In genomic region chr9:58496470-58497182, GRCm38 (mm10) we compare ENCODE assay signal across 9 mouse cellular contexts. TPM values are rescaled to one million over a fixed set of nuclear protein-coding genes. Genes with fewer than 3 reads are reported as not detected.
A peak's percentile ranks its signal among the peaks of the same experiment; 100 is the strongest.
DNase-seq lines count a peak whose midpoint lies in the region; ATAC-seq and TF ChIP-seq lines count a peak whose summit lies in the region.
"Had no signal": no experiment of that assay in that cellular context is flagged by ENCODE, and none has a peak within 500 bp of the region (broad histone marks: within the 10 kb centered on the region; RNA-seq: fewer than 3 reads in every experiment).

No protein-coding gene starts in this region.

- no peaks in the 10 kb centered on the region for H3K36me3 ChIP-seq in heart, adult 2 months (ENCODE audit: control insufficient read depth, insufficient read depth, low read length)
- no peaks in the 10 kb centered on the region for H3K36me3 ChIP-seq in heart, embryonic 10.5 days
- no peaks in the 10 kb centered on the region for H3K36me3 ChIP-seq in MEL (ENCODE audit: control insufficient read depth in 1 of 2, insufficient read depth in 2 of 2, low read length in 2 of 2)
- H3K36me3 ChIP-seq in neural tube, embryonic 15.5 days = peaks cover 11% of the 10 kb centered on the region; the same call in 1 of the 2 replicates

- H3K9ac ChIP-seq in heart, adult 2 months (ENCODE audit: low read depth, low read length) = no peak overlapping the region
- no peak overlapping the region for H3K9ac ChIP-seq in MEL (ENCODE audit: control insufficient read depth, low read depth, low read length, poor library complexity, severe bottlenecking)
- no peak overlapping the region for H3K9ac ChIP-seq in neural tube, embryonic 15.5 days (replicated peaks)

- no peak overlapping the region for H3K4me2 ChIP-seq in neural tube, embryonic 15.5 days

- no peaks in the 10 kb centered on the region for H3K27me3 ChIP-seq in heart, adult 2 months (ENCODE audit: control insufficient read depth, insufficient read depth, low read length)
- peaks cover 37% of the 10 kb centered on the region for H3K27me3 ChIP-seq in heart, embryonic 10.5 days (ENCODE audit: insufficient read depth, poor library complexity, severe bottlenecking)
- H3K27me3 ChIP-seq in MEL (ENCODE audit: control insufficient read depth in 1 of 2, insufficient read depth in 2 of 2, low read length in 2 of 2) = peaks cover 0 to 7% of the 10 kb centered on the region in 2 experiments; a peak in 2 of 4 replicates
- H3K27me3 ChIP-seq in neural tube, embryonic 15.5 days (replicated peaks) = no peaks in the 10 kb centered on the region

- intact Hi-C loops in heart, adult 2 months (cut with DNase I) = no loop called here

- WGBS in heart, adult 2 months = 35% methylated on average over 4 of the region's 4 CpGs
- 24% methylated on average over 4 of the region's 4 CpGs for WGBS in heart, embryonic 10.5 days
- WGBS in lung, adult 2 months = 28% methylated on average over 4 of the region's 4 CpGs
- WGBS in neural tube, embryonic 15.5 days = 30% methylated on average over 4 of the region's 4 CpGs

- no peak for TF ChIP-seq EP300 in heart, adult 2 months (IDR thresholded peaks at IDR 0.05; ENCODE audit: insufficient read depth, low read depth, low read length)
- TF ChIP-seq EP300 in MEL (IDR thresholded peaks at IDR 0.05; ENCODE audit: low read depth in 1 of 2, low read length in 2 of 2) = no peak

- no peaks in the 10 kb centered on the region for H3K9me3 ChIP-seq in heart, embryonic 10.5 days
- no peaks in the 10 kb centered on the region for H3K9me3 ChIP-seq in MEL (replicated peaks; ENCODE audit: insufficient read depth, low read length)
- no peaks in the 10 kb centered on the region for H3K9me3 ChIP-seq in neural tube, embryonic 15.5 days (replicated peaks)

- DNase-seq in heart, adult 2 months = no peak
- no peak for DNase-seq in heart, embryonic 10.5 days (ENCODE audit: low spot score)
- DNase-seq in lung, adult 2 months = no peak
- no peak for DNase-seq in lung, postnatal 14 days
- DNase-seq in MEL (ENCODE audit: low read depth, low spot score) = peak; percentile 30
- DNase-seq in cerebellum, postnatal 36 days = peak; percentile 46 to 52
- no peak for DNase-seq in yolk sac, embryonic 10.5 days (ENCODE audit: low spot score)

- no peaks in the 10 kb centered on the region for H3K79me2 ChIP-seq in heart, adult 2 months (replicated peaks; ENCODE audit: control insufficient read depth, insufficient read depth, low read length)
- H3K79me2 ChIP-seq in MEL (ENCODE audit: control insufficient read depth, insufficient read depth, low read length, poor library complexity) = no peaks in the 10 kb centered on the region

- H3K4me1 ChIP-seq in heart, adult 2 months (ENCODE audit: control insufficient read depth, insufficient read depth, low read length) = no peaks in the 10 kb centered on the region
- H3K4me1 ChIP-seq in heart, embryonic 10.5 days = peaks cover 5% of the 10 kb centered on the region; the same call in 1 of the 2 replicates
- no peaks in the 10 kb centered on the region for H3K4me1 ChIP-seq in lung, adult 2 months (ENCODE audit: control insufficient read depth, insufficient read depth, low read length)
- no peaks in the 10 kb centered on the region for H3K4me1 ChIP-seq in MEL (ENCODE audit: control insufficient read depth in 1 of 2, insufficient read depth in 2 of 2, low read length in 2 of 2)
- peaks cover 32% of the 10 kb centered on the region for H3K4me1 ChIP-seq in neural tube, embryonic 15.5 days

- ATAC-seq in neural tube, embryonic 15.5 days (ENCODE audit: low FRiP score) = no peak

- no peak for TF ChIP-seq POLR2A in heart, adult 2 months (IDR thresholded peaks at IDR 0.05; ENCODE audit: insufficient read depth, low read depth, low read length)
- TF ChIP-seq POLR2A in lung, adult 2 months (IDR thresholded peaks at IDR 0.05; ENCODE audit: borderline replicate concordance, extremely low read depth, low read depth, low read length) = no peak
- no peak for TF ChIP-seq POLR2A in MEL (IDR thresholded peaks at IDR 0.05; ENCODE audit: control insufficient read depth in 1 of 2, insufficient read depth in 1 of 2, low read depth in 1 of 2, low read length in 2 of 2, poor library complexity in 1 of 2)

- no peak for TF ChIP-seq RAD21 in MEL (IDR thresholded peaks at IDR 0.05; ENCODE audit: low read depth, low read length)

- peak; percentile 42 for TF ChIP-seq CTCF in heart, adult 2 months (IDR thresholded peaks at IDR 0.05)
- 0 out of 2 replicates have a peak, but pooled peaks have one; percentile 6 for TF ChIP-seq CTCF in lung, adult 2 months (IDR thresholded peaks at IDR 0.05; ENCODE audit: insufficient read depth, low read length)
- TF ChIP-seq CTCF in MEL (IDR thresholded peaks at IDR 0.05 in 2 of 3, conservative IDR thresholded peaks at IDR 0.05 in 1 of 3; ENCODE audit: control insufficient read depth in 1 of 3, insufficient read depth in 1 of 3, low read depth in 2 of 3, low read length in 3 of 3, poor library complexity in 1 of 3, severe bottlenecking in 1 of 3) = peak in 1 of 3 experiments; percentile 14; a peak in 1 of 6 replicates

- no peak overlapping the region for H3K4me3 ChIP-seq in heart, adult 2 months
- no peak overlapping the region for H3K4me3 ChIP-seq in heart, embryonic 10.5 days
- H3K4me3 ChIP-seq in lung, adult 2 months (replicated peaks; ENCODE audit: extremely low read depth, low read depth, low read length) = no peak overlapping the region
- H3K4me3 ChIP-seq in MEL (ENCODE audit: control insufficient read depth in 1 of 2, insufficient read depth in 1 of 2, low read depth in 2 of 2, low read length in 2 of 2) = no peak overlapping the region
- no peak overlapping the region for H3K4me3 ChIP-seq in neural tube, embryonic 15.5 days (replicated peaks)

- H3K27ac ChIP-seq in heart, adult 2 months = no peak overlapping the region
- H3K27ac ChIP-seq in heart, embryonic 10.5 days = no peak overlapping the region; the same call in 1 of the 2 replicates
- no peak overlapping the region for H3K27ac ChIP-seq in MEL (ENCODE audit: control insufficient read depth, low read depth, low read length)
- no peak overlapping the region for H3K27ac ChIP-seq in neural tube, embryonic 15.5 days (replicated peaks)

TF ChIP-seq in MEL, 35 proteins besides CTCF, POLR2A, EP300 and RAD21:
- TF ChIP-seq MEF2A (IDR thresholded peaks at IDR 0.05; ENCODE audit: extremely low read depth, insufficient replicate concordance, low read depth, low read length, poor library complexity, severe bottlenecking) (no peak), MAZ (IDR thresholded peaks at IDR 0.05; ENCODE audit: low read depth, low read length) (no peak), GABPA (IDR thresholded peaks at IDR 0.05; ENCODE audit: low read depth, low read length) (no peak), POLR2AphosphoS2 (IDR thresholded peaks at IDR 0.05; ENCODE audit: low read length) (no peak), ZC3H11A (IDR thresholded peaks at IDR 0.05; ENCODE audit: low read depth, low read length) (no peak), CHD2 (IDR thresholded peaks at IDR 0.05; ENCODE audit: low read length) (no peak), SIN3A (IDR thresholded peaks at IDR 0.05; ENCODE audit: low read length) (no peak), JUND (IDR thresholded peaks at IDR 0.05; ENCODE audit: low read depth, low read length) (no peak), MYB (IDR thresholded peaks at IDR 0.05; ENCODE audit: low read depth, low read length) (no peak), USF1 (IDR thresholded peaks at IDR 0.05; ENCODE audit: low read depth, low read length) (no peak), TAL1 (IDR thresholded peaks at IDR 0.05; ENCODE audit: low read length) (no peak), MXI1 (IDR thresholded peaks at IDR 0.05; ENCODE audit: low read depth, low read length) (no peak), USF2 (IDR thresholded peaks at IDR 0.05; ENCODE audit: borderline replicate concordance in 1 of 2, insufficient read depth in 1 of 2, low read depth in 1 of 2, low read length in 2 of 2) (no peak), CHD1 (IDR thresholded peaks at IDR 0.05; ENCODE audit: low read depth, low read length) (no peak)

RNA-seq across cellular contexts. Expression of gene Insyn1, which starts 8.2 kb away (rescaled TPM):
- 10 to 100 TPM; 23.6 to 26.1 TPM for total RNA-seq in heart, adult 2 months (2021)
- polyA plus RNA-seq in heart, adult 2 months (2012; rRNA removed) = 13.4 and 17.2 TPM in 2 replicates
- 1.2 and 1.3 TPM in 2 replicates for polyA plus RNA-seq in heart, embryonic 10.5 days (2016; fragmentation: Nextera tagmentation; extraction: Ambion mirVana)
- polyA plus RNA-seq in lung, adult 2 months (2012; rRNA removed) = 10.3 and 11.4 TPM in 2 replicates
- total RNA-seq in MEL (2012; rRNA removed) = not detected in 2 replicates
- polyA plus RNA-seq in MEL (2012; ENCODE audit: insufficient read depth in 1 of 2, insufficient read length in 2 of 2, low read depth in 1 of 2, low replicate concordance in 2 of 2, missing spikeins in 1 of 2) = not detected
- 9.5 and 14.9 TPM in 2 replicates for polyA plus RNA-seq in neural tube, embryonic 15.5 days (2015; fragmentation: Nextera tagmentation; extraction: Ambion mirVana)
- total RNA-seq: neutrophil, adult 5-6 weeks had no signal

RNA-seq across cellular contexts. Expression of gene Cd276, which starts 58.6 kb away (rescaled TPM):
- total RNA-seq in heart, adult 2 months (2021) = 1 to 10 TPM; 8.5 to 10.0 TPM
- polyA plus RNA-seq in heart, adult 2 months (2012; rRNA removed) = 7.1 and 7.8 TPM in 2 replicates
- 33.1 and 38.8 TPM in 2 replicates for polyA plus RNA-seq in heart, embryonic 10.5 days (2016; fragmentation: Nextera tagmentation; extraction: Ambion mirVana)
- 6.8 and 8.8 TPM in 2 replicates for polyA plus RNA-seq in lung, adult 2 months (2012; rRNA removed)
- total RNA-seq in MEL (2012; rRNA removed) = 0.10 and 0.12 TPM in 2 replicates
- polyA plus RNA-seq in MEL (2012; ENCODE audit: insufficient read depth in 1 of 2, insufficient read length in 2 of 2, low read depth in 1 of 2, low replicate concordance in 2 of 2, missing spikeins in 1 of 2) = 1 to 10 TPM in 1 of 2 experiments, not detected in 1; 3.6 TPM
- polyA plus RNA-seq in neural tube, embryonic 15.5 days (2015; fragmentation: Nextera tagmentation; extraction: Ambion mirVana) = 30.3 and 33.6 TPM in 2 replicates

Comparison
In these comparisons a context has a peak if more than half of its experiments do, and no peak if none do; other contexts are left out.
1. DNase-seq: peak in MEL (single experiment) and cerebellum, postnatal 36 days (2 of 2); none in heart, adult 2 months (0 of 2), heart, embryonic 10.5 days (single experiment), lung, adult 2 months (single experiment), lung, postnatal 14 days (single experiment) and yolk sac, embryonic 10.5 days (single experiment).